Mouse (Mus musculus) gastrocnemius, adult 8-10 months (tissue): Measurements from ENCODE around the gene Krt16. TPM values are rescaled to one million over a fixed set of nuclear protein-coding genes. Genes with fewer than 3 reads are reported as not detected.
"Not testable (repeated sequence)": the region's sequence is repeated elsewhere in the genome, so short reads cannot be mapped to it uniquely, and the experiment has no call there.

ENCODE experiments used
- DNase-seq, 2 experiments: peaks; one replicate each; pipeline ENCODE4 v3.0.0; 2022; ENCODE audit warnings: low spot score in 2 of 2
- total RNA-seq, 4 experiments: library from RNA; stranded (reverse); gene quantifications; 2 replicates each; pipeline ENCODE4 v1.2.4; 2022

Gene Krt16
- total RNA-seq, 4 experiments from 2014 or later: not detected

DNA sequence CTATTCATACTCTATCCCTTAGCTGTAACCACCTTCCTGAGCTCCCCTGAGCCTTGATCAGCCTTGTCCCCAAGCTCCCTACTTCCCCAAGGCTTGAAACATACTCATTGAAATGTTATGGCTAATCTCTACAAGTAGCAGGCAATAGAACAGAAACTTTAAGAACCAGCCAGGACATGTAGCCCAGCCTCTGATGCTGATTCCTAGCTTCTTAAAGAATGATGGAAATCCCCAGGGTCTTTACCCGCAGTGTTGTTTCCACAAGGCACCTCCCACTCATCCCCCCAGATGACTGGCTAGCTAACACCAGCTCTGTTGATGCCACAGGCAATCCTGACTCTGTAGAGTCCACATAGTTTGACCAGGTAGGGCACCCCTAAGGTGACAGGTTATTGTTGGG is 9.3 kb upstream of the Krt16 start:
- DNase-seq: no peak

DNA sequence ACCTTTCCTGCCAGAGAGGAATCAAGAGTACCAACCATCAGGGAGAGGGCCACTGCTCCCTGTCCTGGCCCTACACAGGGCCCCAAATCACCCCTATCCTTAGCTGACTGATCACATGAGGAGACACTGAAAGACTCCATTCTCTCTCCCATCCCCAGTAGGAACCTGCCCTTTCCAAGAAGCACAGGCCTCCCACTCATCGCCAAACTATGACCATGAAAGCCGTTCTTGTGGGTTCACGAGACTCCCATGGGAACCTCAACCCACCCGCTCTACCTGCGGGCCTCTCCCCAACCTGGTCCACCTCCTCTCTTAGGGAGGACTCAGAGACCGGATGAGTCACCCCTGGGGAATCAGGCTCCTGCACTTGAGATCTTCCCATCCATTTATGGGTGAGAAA is 6.8 kb upstream of the Krt16 start:
- no peak for DNase-seq

DNA sequence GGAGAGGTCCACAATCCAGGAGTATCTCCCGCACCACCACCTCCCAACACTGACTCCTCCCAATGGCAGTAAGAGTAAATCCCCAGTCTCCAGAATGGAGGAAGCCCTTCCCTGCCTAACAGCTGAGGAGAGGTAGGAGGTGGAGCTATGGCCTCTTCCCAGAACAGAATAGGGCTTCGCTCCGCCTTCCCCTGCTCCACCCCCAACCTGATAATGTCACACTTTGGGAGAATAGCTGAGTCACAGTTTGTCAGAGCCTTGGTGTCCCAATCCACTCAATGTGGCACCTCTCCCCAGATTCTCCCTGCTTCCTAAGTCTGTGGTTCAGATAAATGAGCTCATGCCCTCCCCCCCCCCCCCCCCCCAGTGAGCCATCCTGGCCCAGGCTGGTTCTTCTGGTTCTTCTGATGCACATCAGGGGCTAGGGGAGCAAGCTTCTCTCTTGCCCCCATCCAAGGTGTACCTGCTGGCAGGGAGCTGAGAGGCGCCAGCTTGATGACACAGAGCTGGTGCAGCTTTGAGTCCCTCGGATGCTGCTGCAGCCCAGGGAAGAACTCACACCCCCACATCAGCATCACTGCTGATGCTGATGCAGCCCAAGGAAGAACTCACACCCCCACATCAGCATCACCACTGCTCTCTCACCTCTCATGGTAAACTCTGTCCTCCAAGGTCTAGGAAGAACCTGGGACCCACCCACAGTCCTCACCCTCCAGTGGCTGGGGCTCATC is 5.8 kb upstream of the Krt16 start:
- no peak for DNase-seq

DNA sequence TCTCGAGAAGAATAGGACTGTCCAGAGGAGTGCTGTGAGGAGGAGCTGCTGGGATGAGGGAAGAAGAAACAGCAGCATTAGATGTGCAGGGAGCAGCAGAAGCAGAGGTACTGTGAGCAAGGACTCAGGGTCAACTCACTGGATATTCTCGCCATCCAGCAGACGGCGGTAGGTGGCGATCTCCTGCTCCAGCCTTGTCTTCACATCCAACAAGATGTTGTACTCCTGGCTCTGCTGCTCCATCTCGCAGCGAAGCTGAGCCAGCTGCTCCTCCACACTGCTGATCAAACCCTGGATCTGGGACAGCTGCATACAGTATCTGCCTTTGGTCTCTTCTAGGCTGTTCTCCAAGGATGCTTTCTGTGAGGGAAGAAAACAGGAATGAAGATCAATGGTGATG is 2.2 kb downstream of the Krt16 start:
- DNase-seq: not testable (repeated sequence)

DNA sequence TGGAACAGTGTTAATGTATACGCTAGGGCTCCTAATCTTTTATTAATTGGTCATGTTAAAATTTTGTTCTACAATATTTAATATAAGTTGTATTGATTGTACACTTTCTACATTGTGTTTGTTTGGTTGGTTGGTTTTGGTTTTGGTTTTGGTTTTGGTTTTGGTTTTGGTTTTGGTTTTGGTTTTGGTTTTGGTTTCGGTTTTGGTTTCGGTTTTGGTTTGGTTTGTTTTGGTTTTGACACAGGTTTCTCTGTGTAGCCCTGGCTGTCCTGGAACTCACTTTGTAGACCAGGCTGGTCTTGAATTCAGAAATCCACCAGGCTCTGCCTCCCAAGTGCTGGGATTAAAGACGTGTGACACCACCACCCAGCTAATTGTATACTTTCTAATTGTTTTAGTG is 8.4 kb downstream of the Krt16 start:
- not testable (repeated sequence) for DNase-seq

DNA sequence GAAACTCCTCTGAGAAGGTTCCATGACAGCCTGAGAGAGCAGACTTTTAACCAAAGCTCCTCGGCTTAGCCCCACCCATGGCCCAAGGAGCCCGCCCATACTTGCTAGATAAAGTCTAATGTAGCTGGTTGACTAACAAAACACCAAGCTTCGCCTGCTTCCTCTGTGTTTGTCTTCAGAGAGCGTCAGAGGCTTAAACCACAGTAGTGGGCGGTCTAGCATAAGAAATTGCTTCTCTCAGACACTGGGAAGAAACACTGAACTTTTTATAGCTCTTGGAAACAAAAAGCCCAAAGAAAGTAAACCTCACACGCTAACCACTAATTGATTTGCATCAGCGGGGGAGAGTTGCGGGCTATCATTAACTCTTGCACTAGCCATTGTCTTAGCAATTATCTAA is 27.0 kb downstream of the Krt16 start:
- no peak for DNase-seq

DNA sequence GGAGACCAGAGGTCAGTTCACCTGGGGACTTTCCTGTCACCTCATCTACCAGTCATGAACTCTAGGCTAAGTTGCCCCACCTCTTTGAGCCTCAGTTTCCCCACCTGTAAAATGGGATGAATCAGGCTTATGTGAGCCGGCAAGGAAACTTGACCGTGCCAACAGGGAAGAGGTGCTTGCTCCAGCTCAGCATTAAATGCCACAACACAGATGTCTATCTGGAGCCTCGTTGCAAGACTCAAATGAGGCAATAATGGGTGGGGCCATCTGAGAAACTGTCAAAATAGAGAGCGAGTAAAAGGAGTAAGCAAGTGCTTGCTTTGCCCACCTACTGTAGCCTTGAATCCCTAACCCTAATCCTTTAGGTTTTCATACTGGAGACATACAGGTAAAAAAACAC is 29.4 kb downstream of the Krt16 start:
- DNase-seq: no peak

DNA sequence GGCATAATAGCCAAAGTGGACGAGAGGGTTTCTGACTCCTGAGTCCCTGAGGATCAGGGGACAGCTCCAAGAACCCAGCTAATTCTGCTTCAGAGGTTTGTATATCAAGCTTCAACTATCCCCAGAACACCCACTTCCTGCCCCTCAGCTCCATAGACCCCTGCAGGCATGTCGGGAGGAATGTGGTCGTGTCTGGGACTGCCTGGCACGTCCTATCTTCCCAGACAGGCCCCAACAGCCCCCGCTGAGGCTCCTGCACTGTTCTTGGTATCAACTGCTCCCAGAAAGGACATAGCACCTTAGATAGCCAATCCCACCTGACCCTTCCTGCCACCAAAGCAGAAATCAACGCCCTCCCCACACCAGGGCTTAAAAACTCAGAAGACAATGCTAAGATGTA is 40.2 kb downstream of the Krt16 start:
- DNase-seq: no peak

DNA sequence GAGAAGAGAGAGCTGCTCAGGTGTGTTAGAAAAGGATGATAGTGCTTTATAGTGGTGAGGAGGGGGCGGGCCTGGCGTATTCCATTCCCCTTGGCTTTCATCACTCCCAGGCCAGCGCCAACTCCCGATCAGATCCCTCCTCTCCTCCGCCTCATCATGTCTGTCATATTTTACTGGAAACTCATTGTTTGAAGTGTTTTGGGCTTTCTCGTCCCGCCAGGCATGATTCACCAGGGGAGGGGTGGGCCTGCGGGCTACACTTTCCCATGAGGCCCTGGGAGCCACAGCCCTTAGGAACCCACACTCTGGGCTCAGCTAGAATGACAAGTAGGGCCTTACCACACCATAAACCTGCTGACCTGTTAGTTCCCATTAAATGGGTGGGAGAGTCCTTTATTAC is 41.2 kb downstream of the Krt16 start, which contains the start of gene Krt14:
Krt14 (minus strand) TSS at position 51 of the 400 bp plus-strand sequence.
- DNase-seq: no peak

DNA sequence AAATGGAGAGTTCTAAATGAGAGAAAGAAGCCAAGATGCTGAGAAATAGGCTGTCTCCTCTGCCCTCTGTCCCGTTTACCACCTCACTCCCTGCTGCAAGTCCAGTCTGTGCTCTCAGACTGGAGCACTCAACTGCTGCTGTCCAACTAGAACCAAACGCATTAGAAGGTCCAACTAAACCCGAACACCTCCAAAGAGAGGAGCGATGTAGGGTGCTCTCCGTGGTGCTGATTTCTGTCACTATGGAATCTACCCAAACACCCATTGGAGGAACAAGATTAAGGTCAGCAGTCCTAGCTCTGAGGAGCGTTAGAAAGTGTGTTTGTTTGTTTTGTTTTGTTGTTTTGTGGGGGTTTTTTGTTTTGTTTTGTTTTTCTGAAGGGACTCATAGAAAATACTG is 45.3 kb downstream of the Krt16 start:
- no peak for DNase-seq

DNA sequence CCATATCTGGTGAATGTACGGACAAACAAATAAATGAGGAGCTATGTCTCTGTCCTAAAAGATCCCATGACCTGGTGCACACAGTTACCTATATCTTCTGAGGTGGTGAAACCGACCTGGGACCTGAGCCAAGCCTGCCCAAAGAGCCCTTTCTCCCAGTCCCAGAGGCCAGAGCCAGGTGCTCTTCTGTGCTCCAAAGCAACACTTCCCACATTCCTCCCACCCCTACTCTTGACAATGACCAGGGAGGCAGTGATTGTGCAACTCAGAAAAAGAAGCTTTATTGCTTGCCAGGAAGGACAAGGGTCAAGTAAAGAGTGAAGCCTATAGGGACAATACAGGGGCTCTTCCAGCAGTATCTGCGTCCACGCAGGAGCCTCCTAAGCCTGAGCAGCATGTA is 45.8 kb downstream of the Krt16 start:
- no peak for DNase-seq

DNA sequence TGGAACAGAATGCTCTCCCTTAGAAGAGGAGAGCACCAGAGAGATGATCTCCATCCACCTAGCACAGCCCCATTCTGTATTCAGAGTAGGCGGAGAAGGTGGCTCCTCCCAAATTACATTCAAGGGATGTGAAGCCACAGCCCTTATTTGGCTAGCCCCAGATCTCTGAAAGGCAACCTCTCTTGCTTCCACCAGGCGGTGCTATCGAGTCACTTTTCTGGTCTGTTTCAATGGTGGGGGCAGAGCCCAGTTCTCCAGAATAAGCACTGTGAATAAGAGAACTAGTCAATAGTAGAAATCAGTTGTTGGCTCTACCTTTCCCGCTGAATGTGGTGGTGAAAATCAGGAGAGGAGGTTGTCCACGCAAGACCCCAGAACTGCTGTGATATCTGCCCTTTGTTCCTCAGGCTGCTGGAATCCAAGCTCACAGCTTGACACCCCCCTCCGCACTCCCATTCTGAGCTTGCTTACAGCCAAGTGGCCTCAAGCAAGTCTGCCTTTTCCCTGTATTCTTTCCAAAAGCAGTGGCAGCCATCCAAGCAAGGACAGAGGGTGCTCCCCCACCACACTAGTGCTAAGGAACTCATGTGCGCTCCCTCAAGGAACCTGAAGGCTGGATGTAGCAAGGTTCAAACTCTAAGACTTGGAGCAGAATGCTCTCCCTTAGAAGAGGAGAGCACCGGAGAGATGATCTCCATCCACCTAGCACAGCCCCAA is 48.4 kb downstream of the Krt16 start:
- DNase-seq: no peak

DNA sequence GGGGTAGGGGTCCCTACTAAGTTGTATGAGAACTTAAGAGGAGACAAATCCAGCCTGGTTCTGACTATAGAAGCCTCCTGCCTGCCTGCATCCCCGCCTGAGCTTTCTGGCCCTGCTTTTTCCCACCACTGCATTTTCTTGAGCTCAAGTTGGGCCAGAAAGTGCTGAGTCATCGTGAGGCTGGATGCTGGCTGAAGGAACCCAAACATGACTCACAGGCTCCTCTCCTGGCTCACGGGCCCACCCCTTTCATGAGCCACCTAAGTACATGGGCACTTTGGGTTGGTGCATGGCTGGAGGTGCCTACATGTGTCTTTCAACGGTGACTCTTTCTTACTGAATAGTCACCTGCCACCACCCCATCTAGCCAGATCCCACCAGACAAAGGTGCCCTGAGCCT is 50.0 kb downstream of the Krt16 start:
- no peak for DNase-seq

Other genes with a start within 250 kb of the Krt16 start
- not detected for gene Krt33a, start 232.7 kb downstream of the Krt16 start, total RNA-seq
- gene Krt33b, start 219.0 kb downstream of the Krt16 start, total RNA-seq: not detected
- not detected for gene Krt34, start 207.3 kb downstream of the Krt16 start, total RNA-seq
- gene Krt31, start 198.4 kb downstream of the Krt16 start, total RNA-seq: not detected
- gene Krt32, start 160.7 kb downstream of the Krt16 start, total RNA-seq: not detected
- not detected for gene Krt35, start 152.7 kb downstream of the Krt16 start, total RNA-seq
- not detected for gene Krt36, start 143.3 kb downstream of the Krt16 start, total RNA-seq
- not detected for gene Krt13, start 127.3 kb downstream of the Krt16 start, total RNA-seq
- gene Krt15, start 113.0 kb downstream of the Krt16 start, total RNA-seq: not detected
- 1 to 10 TPM in 1 of 4 experiments, under 1 TPM in 1, not detected in 2; 0.35 to 1.1 TPM for gene Krt19, start 100.2 kb downstream of the Krt16 start, total RNA-seq
- gene Krt9, start 55.7 kb downstream of the Krt16 start, total RNA-seq: not detected
- not detected for gene Krt14, start 41.4 kb downstream of the Krt16 start, total RNA-seq
- not detected for gene Krt17, start 12.1 kb upstream of the Krt16 start, total RNA-seq
- not detected for gene Krt42, start 21.0 kb upstream of the Krt16 start, total RNA-seq
- gene Eif1, start 71.0 kb upstream of the Krt16 start, total RNA-seq: 1,000 to 10,000 TPM; 1,612 to 1,857 (median 1,692) TPM
- not detected for gene Gast, start 85.5 kb upstream of the Krt16 start, total RNA-seq
- gene Hap1, start 107.2 kb upstream of the Krt16 start, total RNA-seq: under 1 TPM in 2 of 4 experiments, not detected in 2; 0.16 TPM
- gene Jup, start 148.9 kb upstream of the Krt16 start, total RNA-seq: 10 to 100 TPM; 52.8 to 86.6 (median 56.6) TPM
- gene P3h4, start 165.9 kb upstream of the Krt16 start, total RNA-seq: 1 to 10 TPM; 1.5 to 3.5 (median 2.3) TPM
- 1 to 10 TPM; 1.1 to 3.3 (median 2.9) TPM for gene Fkbp10, start 166.8 kb upstream of the Krt16 start, total RNA-seq
- gene Nt5c3b, start 192.9 kb upstream of the Krt16 start, total RNA-seq: 1 to 10 TPM; 6.2 to 8.4 (median 7.7) TPM
- under 1 TPM; 0.13 to 0.39 (median 0.33) TPM for gene Klhl10, start 193.0 kb upstream of the Krt16 start, total RNA-seq
- gene Klhl11, start 223.8 kb upstream of the Krt16 start, total RNA-seq: 1 to 10 TPM; 2.6 to 4.1 (median 3.0) TPM